Mouse (Mus musculus) CD4-positive, CD25-positive, alpha-beta regulatory T cell, adult 4 months (primary cell): Measurements from ENCODE around the gene Mapk7. TPM values are rescaled to one million over a fixed set of nuclear protein-coding genes. Genes with fewer than 3 reads are reported as not detected.

Source experiments
- ATAC-seq: one replicate; pipeline ENCODE4 v1.8.0; 2017
- polyA plus RNA-seq, 2 experiments: library from polyadenylated mRNA; unstranded; fragments of 100-300 nt; shearing (Covaris generic); gene quantifications; one replicate each; pipeline ENCODE4 v1.2.1; 2017

Gene Mapk7
- polyA plus RNA-seq, 2 experiments from 2014 or later, result 9.2 to 18.0 TPM

DNA sequence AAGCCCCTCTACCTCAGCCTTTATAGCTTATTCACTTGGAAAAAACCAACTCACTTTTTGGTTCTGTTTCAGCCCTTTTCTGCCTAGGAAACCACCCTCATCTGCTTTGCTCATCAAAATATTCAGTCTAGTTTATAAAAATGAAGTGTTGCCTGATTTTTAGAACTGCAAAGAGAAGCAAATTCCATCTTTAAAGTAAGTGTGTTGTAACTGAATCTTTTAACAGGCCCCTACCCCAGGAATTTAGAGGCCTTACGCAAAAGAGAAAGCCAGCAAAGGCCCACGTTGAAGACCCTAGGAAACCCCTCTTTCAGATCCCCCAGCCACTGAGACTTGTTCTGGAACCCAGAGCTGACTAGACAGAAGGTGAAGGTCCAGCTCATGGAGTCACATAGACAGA is 30.1 kb downstream of the Mapk7 start:
- no peak for ATAC-seq

DNA sequence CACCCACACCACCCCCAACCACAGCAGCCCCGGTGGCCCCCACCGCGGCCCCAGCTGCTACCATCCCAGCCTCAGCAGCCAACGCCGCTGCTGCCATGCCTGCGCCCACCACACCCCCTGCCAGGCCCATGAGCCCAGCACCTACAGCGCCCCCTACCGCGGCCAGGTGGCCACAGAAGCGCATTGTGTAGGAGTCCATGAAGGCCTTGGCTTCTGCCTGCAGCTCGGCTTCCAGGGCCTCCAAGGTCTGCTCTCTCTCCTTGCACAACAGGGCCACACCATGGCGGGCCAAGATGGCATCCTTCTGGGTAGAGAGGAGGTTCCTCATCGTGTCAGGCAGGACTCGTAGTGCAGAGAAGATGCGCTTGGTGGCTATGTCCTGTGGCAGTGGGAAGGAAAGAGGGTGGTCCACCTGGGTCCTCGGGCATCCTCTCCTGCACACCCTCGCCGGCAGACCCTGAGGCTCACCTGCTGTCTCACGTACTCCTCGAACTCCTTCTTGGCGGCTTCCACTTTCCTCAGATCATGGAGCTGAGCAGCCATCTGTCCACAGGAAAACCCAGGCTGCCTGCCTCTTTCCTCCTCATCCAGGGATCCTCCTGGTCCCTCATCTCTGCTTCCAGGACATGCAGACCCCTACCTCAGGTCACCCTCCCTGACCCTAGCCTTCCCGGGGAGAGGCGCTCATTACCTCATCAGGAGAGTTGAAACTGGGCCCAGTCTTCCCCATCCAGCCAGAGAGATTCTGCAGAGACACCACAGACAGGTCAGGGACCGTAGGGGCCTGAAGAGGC is 44.5 kb downstream of the Mapk7 start:
- no peak for ATAC-seq

DNA sequence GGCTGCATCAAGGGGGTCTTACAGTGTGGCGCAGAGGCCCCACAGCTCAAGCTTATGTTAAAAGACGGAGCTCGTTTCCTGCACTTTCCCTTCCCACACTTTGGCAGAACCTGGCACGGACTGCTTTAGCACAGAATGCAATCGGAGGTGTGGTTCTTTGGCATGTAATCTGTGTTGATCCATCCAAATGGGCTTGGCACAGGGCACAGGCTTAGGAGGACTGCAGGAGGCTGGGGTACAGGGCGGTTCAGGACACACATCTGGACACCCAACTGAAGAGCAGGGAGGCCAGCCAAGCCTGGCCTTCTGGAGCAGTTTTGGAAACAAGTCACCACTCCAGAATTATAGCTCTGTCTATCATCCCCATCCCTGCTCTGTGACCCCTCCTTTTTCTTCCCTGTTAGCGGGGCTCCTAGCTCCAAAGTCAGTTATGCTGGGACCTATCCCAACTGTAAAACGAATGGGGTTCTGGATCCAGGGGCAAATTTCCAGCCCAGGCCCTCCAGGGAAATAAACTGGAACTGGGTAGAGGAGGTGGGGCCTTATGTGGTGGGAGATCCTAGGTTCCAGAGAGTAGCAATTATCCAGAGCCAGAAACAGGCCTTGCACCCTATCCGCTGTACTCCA is 45.5 kb downstream of the Mapk7 start:
- no peak for ATAC-seq

DNA sequence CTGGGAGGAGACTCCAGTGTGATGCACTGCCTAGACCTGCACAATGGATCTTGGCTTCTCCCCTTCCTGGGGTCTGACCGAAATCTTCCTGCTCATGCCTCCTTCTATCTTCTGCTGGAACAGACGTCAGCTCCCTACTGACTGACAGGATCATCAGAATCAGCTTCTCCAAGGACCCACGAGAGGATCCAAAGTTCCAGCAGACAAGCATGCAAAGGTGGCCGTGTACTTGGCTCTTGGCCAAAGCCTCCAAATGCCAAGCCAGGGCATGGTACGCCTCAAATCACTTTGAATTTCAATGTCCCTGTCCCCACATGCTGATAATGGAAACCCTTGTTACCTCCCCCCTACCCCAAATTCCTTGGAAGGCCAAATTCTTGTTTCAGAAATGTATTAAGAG is 46.2 kb downstream of the Mapk7 start:
- no peak for ATAC-seq

DNA sequence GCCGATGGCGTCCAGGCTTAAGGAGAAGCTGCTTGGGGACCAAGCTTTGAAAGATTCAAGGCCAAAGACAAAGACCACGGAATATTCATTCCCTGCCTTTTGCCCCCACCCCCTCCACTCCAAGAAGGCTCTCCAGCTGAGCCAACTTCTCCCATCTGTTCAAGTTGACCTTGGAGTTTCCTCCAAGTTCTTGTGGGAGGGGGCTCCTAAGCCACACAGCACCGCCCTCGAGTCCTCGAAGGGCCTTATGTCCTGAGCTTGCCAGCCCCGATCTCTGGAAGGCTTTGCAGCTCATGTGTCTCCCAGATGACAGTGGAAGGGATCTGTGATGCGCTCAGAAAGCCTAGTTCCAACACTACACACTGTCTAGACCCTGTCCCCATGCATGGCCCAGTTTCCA is 46.9 kb downstream of the Mapk7 start:
- ATAC-seq, result no peak

DNA sequence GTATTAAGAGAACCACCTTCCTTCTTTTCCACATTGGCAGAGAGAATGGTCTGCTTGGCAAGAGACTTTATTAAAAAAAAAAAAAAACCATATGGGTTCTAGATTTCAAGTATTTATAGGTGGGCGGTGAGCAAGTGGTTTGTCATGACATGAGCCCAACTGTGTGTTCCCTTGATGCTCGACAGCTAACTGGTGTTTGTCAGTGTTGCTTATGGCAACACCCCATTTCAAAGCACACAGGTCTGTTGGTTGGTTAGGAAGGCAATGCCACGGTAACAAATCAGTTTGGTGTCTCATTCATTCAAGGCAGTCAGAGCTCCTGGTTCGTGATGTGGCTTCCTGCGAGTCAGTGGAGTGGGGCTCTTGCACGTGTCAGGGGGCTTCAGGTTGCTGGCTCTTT is 50.4 kb downstream of the Mapk7 start:
- ATAC-seq, result no peak

DNA sequence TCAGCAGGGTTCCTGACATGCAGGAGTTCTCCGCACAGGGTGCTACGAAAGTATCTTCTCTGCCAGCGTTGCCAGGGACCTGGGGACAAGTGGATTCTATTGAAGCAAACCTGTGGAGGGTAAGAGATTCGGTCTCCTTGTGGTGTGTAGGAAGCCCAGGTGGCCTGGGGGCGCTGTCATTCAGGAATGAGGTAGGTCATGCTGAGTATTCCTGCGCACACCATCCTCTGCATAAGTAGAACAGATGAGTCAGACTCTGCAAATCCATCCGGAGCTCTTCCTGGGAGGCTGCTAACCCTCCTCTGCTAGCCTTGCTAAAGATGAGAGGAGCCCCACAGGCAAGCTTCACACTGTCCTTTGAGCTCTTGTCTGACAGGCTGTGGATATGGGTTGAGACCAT is 52.5 kb downstream of the Mapk7 start:
- ATAC-seq, result no peak

DNA sequence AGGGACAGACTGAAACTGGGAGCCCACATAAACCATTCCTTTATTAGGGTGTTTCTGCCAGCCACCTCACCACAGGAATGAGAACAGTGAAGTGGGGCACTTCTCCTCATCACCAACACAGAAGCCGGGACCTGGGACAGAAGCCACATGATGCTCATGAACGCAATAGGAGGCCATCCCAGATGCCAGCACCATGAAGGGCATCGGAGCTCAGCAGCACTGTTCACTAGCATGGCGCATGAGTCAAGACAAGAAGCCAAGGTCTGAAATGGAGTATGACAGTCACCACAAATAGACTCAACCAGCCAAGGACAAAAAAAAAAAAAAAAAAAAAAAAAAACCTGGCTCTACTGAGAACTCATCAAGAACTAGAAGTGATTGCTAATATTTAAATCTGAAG is 53.8 kb downstream of the Mapk7 start:
- ATAC-seq, result no peak

DNA sequence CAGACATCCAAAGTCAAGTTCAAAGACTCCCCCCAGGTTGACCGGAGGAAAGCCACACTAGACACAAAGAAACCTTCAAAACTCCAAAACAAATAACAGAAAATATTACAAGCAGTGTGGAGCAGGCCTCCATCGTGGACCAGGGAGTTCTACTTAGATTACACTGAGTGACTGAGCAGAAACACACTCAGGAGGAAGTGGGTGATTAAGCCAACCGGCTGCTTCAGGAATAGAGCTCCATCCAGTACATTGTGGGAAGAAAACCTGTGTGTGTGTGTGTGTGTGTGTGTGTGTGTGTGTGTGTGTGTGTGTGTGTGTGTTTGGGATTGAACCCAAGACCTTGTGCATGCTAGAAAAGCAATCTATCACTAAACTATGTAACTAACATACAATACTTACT is 55.0 kb downstream of the Mapk7 start:
- no peak for ATAC-seq

Other genes starting within 250 kb of the Mapk7 start
- gene Aldh3a2, start 226.9 kb downstream of the Mapk7 start, polyA plus RNA-seq, result 10 to 100 TPM; 35.8 to 49.3 TPM
- not detected for gene Slc47a2, start 151.5 kb downstream of the Mapk7 start, polyA plus RNA-seq
- not detected for gene Slc47a1, start 116.1 kb downstream of the Mapk7 start, polyA plus RNA-seq
- gene Rnf112, start 40.3 kb downstream of the Mapk7 start, polyA plus RNA-seq, result not detected
- not detected for gene Mfap4, start 9.0 kb downstream of the Mapk7 start, polyA plus RNA-seq
- 1 to 10 TPM; 3.5 to 5.9 TPM for gene B9d1, start 10.7 kb upstream of the Mapk7 start, polyA plus RNA-seq
- gene Epn2, start 85.3 kb upstream of the Mapk7 start, polyA plus RNA-seq, result under 1 TPM; 0.26 to 0.86 TPM
- gene Grap, start 158.9 kb upstream of the Mapk7 start, polyA plus RNA-seq, result 100 to 1,000 TPM; 220 to 344 TPM
- under 1 TPM; 0.08 to 0.41 TPM for gene Fam83g, start 189.7 kb upstream of the Mapk7 start, polyA plus RNA-seq
- not detected for gene Slc5a10, start 226.4 kb upstream of the Mapk7 start, polyA plus RNA-seq